Mouse (Mus musculus) gastrocnemius, adult 18-20 months (tissue): ENCODE data around the gene Rps17. TPM values are rescaled to one million over a fixed set of nuclear protein-coding genes. Genes with fewer than 3 reads are reported as not detected.

Experiments used
- DNase-seq: peaks from one replicate; pipeline ENCODE4 v3.0.0; 2021; ENCODE audit warnings: low spot score
- total RNA-seq, 2 experiments: library from RNA; stranded (reverse); gene quantifications; 2 replicates each; pipeline ENCODE4 v1.2.3; 2021

Gene Rps17
- total RNA-seq, 2 experiments from 2014 or later, result 798 to 844 TPM

DNA sequence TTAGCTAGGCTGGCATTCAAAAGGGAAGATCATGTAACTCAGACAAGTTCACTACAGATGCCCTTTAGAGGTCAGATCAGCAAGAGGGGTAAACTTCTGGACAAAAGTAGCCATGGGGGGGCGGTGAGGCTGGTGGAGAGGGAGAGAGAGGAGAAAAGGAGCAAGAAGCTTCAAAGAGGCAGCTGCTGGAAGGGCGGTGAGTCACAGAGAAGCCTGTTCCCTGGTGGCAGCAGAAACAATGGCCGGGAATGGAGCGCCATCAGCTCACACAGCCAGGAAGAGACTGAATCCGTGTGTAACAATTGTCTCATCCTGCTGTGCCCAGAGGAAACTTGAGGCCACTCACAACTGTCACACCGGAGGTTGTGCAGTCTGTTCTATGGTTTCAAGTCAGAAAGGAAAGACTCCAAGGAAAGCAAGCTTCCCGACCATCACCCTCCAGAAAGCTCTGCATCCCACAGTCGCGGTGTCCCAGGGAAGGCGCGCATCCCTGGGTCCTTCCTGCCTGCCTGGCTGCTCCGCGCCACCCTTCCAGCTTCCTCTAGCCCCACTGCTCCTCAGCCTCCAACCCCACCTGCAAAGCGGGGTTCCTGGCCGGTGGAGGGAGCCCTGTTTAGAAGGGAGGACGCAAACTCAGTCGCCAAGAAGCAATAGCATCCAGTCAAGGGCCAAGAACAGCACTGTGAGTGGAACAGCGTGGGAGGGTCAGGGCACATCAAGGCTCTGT is 9.2 kb downstream of the Rps17 start:
- no peak for DNase-seq

DNA sequence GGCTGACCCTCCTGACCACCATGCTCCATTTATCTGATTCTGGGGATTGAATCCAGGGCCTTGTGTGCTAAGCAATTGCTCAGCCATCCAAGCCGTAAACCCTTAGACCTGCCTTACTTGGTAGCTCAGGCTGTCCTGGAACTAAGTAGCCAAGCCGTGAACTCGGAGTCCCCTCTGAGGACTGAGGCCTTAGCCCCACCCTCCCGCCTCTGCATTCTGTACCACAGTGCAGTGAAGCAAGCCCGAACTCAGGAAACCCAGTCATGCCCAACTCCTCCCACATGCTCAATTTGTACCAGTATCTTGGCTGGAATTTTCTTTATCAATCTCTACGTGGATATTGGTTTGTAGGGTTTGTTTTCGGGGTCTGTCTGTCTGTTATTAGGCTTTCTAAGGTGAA is 13.2 kb downstream of the Rps17 start:
- DNase-seq, result no peak

DNA sequence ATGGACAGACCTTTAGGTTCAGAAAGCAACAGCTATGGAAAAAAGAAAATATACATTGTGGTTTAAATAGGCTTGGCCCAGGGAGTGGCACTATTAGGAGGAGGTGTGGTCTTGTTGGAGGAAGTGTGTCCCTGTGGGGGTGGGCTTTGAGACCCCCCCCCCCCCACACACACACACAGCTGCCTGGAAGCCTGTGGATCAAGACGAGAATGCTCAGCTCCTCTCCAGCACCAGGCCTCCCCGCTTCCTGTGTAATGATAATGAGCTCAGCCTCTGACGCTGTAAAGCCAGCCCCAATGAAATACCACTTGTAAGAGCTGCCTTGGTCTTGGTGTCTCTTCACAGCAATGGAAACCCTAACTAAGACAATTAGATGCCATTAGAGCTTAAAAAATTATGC is 14.3 kb downstream of the Rps17 start:
- no peak for DNase-seq

DNA sequence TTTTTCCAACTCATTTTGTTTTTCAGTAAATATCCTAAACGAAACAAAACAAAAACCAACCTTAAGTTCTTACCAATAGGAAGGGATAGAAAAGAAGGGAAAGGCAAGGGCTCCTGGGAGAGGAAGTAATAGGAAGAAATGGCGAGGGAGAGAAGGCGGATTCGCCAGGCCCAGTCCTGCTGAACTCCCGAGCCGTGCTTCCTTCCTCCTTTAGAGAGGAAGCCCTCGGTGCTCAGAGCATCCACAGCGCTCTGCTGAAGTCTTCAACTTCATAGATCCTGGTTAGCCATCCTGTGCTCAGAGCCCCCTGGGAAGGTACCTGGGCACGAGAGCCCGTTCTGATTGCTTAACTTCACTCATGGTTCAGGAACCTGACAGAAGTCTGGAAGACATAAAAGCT is 17.4 kb downstream of the Rps17 start:
- no peak for DNase-seq

DNA sequence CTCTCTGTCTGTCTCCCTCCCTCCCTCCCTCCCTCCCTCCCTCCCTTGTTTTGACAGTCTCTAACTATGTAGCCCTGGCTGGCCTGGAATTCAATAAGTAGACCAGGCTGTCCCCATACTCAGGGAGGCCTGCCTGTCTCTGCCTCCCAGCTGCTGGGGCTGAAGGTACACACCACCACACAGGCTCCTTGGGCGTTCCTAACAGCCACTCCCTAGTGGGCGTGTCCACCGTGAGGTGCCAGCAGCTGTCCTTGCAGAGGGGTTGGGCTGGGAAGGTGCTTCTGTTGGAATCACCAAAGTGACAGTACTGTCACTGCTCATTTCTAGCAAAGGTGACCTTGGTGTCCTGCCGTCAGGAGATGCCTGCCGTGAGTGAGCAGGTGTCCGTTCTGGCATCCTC is 18.2 kb downstream of the Rps17 start:
- DNase-seq, result no peak

GRCm38 (mm10) chr7:81326043-81326442 is 19.0 kb downstream of the Rps17 start:
- no peak for DNase-seq

DNA sequence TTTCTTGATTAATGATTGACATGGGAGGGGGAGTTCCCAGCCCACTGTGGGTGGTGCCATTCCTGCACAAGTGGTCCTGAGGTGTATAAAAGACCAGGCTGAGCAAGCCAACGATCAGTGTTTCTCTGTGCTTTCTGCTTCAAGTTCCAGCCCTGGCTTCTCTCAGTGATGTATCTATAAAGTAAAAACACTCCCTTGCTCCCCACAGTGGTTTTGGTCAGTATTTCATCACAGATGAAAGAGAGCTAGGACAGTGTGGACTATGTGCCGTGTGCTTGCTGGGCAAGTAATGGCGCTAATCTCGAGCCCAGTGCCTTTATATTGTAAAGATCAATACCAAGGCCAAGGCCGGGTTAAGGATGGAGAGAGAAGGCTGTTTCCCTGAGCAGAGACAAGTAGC is 23.3 kb downstream of the Rps17 start:
- DNase-seq, result no peak

- no peak for DNase-seq
Observed at GRCm38 (mm10) chr7:81319749-81320148, 25.3 kb downstream of the Rps17 start.

DNA sequence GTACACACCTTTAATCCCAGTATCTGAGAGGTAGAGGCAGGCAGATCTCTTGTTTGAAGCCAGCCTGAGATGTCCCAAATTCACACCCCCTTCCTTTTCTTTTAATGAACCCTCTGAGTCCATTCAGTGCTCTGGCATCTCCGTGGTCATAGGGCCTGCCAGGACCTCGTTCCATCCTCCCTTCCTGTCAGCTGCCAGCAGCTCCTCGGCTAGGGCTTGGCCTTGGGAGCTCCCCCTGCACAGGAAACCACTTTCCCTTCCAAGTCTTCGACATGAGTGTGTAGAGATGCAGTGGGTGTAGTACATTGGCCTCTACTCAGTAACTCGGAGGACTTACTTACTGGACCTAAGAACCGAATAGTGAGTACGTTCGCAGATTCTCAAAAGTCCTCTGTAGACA is 29.5 kb downstream of the Rps17 start:
- no peak for DNase-seq

DNA sequence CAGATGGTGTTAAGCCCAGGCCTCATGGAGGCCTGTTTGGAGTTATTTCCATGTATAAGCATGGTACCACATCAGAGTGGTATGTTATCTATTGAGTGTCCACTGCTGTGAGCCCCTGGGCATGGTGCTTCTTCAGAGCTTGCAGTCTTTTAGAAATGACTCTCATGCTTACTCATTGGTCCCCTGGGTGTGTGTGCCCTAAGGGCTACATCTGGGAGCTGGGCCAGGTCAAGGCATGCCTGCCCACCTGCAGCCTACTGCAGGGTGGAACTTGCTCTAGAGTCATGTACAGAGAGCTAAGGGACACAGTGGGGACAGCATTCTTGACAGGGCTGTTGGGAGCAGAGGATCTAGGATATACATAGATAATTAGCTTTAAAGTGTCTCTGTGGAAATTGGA is 33.5 kb downstream of the Rps17 start:
- DNase-seq, result no peak

- DNase-seq, result no peak
Observed at GRCm38 (mm10) chr7:81311130-81311529, 33.9 kb downstream of the Rps17 start.

- DNase-seq, result no peak
Observed at GRCm38 (mm10) chr7:81309247-81309646, 35.8 kb downstream of the Rps17 start.

GRCm38 (mm10) chr7:81307735-81308134 is 37.3 kb downstream of the Rps17 start:
- DNase-seq, result no peak

DNA sequence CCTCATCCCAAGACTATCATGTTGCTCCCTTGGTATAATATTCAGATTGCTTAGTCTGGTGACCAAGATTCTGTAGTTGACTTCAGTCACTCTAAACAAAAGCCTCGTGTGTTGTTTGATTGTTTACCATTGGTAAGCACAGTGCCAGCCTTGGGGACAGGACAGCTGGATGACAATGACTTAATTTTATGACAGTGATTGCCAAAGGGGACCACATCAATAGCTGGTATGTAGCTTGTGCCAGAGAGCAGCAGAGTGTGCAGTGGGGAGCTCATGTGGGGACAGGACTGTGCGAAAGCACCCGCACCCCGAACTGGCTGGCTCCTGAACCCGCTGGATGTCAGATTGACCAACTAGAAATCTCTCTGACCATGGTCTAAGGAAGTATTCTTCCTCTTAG is 40.4 kb downstream of the Rps17 start:
- DNase-seq, result no peak

DNA sequence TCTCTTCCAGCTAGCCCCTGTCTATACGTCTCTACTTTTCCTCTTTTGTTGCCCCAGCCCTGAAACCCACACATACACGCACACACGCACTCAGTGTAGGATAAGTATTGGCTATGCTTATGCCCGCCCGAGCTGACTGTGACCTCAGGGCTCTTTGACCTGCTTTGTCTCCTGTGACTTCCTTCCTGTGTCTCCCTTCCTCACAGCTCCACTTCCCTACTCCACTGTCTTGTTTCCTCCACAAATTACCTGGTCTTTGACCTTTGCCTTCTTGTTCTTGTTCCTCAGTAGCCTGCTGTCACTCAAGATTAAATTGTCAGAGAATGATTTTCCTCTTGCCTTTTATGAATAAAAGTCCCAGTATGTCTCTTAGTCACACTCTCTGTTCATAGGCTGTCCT is 41.0 kb downstream of the Rps17 start:
- no peak for DNase-seq

GRCm38 (mm10) chr7:81303682-81304081 is 41.4 kb downstream of the Rps17 start:
- peak; percentile 60 for DNase-seq

DNA sequence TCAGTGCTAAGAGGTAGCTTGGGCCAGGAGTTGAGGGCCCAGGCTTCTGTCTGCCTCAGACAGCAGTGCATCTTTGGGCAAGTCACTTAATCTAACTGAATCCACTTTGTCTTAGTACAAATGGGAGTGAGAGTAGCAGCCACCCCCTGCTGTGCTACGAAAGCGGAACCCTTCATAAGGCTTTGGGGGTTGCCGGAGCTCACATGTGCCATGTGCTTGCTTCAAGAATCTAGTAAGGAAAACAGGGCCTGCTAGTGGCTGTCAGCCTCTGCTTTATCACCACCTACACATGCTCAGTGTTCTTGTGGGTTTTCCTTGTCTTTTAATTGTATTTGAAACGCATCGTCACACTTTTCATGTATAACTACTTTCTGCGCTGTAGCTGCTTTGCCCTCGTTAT is 43.7 kb downstream of the Rps17 start:
- DNase-seq, result no peak

- DNase-seq, result no peak
Observed at GRCm38 (mm10) chr7:81298206-81298605, 46.8 kb downstream of the Rps17 start.

GRCm38 (mm10) chr7:81295169-81295568 is 49.9 kb downstream of the Rps17 start:
- no peak for DNase-seq

Other genes with a start within 250 kb of the Rps17 start
- under 1 TPM; 0.25 to 0.40 TPM for gene Slc28a1, start 230.5 kb downstream of the Rps17 start, total RNA-seq
- 10 to 100 TPM; 13.2 to 13.8 TPM for gene Pde8a, start 131.7 kb downstream of the Rps17 start, total RNA-seq
- 10 to 100 TPM; 47.5 to 67.3 TPM for gene Cpeb1, start 110.2 kb upstream of the Rps17 start, total RNA-seq
- gene Ap3b2, start 148.7 kb upstream of the Rps17 start, total RNA-seq, result under 1 TPM; 0.11 to 0.36 TPM
- 1 to 10 TPM; 4.2 to 9.7 TPM for gene BC048679, start 153.0 kb upstream of the Rps17 start, total RNA-seq
- gene Fsd2, start 221.7 kb upstream of the Rps17 start, total RNA-seq, result 100 to 1,000 TPM; 325 to 384 TPM
- 1 to 10 TPM; 7.9 to 8.8 TPM for gene Whamm, start 226.0 kb upstream of the Rps17 start, total RNA-seq